Mouse (Mus musculus): Measurements from ENCODE around the gene Zc3h12d. TPM values are rescaled to one million over a fixed set of nuclear protein-coding genes. Genes with fewer than 3 reads are reported as not detected.

Zc3h12d gene
- polyA plus RNA-seq, 1 experiment from 2014 or later: 0.17 TPM

DNA sequence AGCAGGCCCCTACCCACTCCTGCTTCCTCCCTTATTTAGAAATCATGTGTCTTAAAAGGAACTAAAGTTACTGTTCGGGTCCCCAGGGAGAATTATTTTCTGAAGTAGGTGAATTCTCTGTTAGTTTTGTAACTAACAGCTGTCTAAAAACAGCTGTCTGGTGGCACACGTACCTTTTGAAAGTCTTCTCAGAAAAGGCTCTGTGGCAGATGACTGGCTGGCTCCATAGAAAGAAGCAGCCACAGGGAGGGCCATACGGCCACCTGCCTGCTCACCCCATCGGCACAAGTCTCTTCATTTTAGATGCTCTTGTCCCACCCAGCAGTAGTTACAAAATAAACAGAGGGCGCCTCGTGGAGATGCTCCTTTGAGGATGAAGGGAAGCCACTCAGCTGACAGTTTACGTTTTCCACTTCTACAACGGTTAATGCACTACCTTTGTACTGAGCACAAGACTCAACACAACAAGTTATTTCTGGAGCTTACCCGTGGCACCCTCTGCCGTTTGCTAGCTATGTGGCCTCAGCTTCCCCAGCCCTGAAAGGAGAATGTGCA is 2.5 kb downstream of the Zc3h12d start:
- Histone ChIP-seq H3K4me1 (replicated peaks; ENCODE audit: control insufficient read depth, insufficient read depth) (0 out of 2 replicates have a peak, but pooled peaks cover 3% of the 10 kb centered on the region), H3K4me3 (ENCODE audit: low read depth, low read length) (no peak overlapping the region), H3K36me3 (ENCODE audit: control insufficient read depth, insufficient read depth, low read length) (no peaks in the 10 kb centered on the region), H3K27me3 (ENCODE audit: control insufficient read depth, insufficient read depth, low read length) (no peaks in the 10 kb centered on the region), H3K9ac (ENCODE audit: low read length) (no peak overlapping the region), H3K27ac (replicated peaks) (no peak overlapping the region), H3K4me2 (replicated peaks; ENCODE audit: low read depth) (no peak overlapping the region), H3K9me3 (ENCODE audit: control insufficient read depth, low read length) (no peaks in the 10 kb centered on the region)
- WGBS: 66% methylated on average over 10 of the region's 10 CpGs
- DNase-seq (ENCODE audit: low spot score) (no peak), ATAC-seq (ENCODE audit: low FRiP score, low TSS enrichment) (no peak)
- no peak for TF ChIP-seq EP300 (optimal IDR thresholded peaks at IDR 0.05)

DNA sequence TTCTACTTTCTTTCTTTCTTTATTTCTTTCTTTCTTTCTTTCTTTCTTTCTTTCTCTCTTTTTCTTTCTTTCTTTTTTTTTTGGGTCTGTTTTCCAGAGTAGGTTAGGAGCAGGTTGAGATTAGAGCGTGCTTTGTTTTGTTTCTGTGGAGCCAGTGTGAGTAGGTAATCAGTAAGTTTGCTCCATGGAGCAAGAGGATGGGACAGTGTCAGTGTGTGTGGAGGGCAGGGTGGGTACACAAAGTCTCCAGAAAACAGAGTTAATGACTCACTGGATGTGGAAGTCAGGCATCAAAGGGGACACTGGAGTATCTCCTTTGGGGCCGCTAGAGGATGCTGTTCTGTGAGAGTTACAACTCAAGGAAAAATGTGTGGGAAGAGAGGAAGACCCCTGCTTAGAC is 4.6 kb downstream of the Zc3h12d start:
- Histone ChIP-seq H3K4me2 (replicated peaks; ENCODE audit: low read depth) (no peak overlapping the region), H3K9ac (ENCODE audit: low read length) (no peak overlapping the region), H3K9me3 (ENCODE audit: control insufficient read depth, low read length) (no peaks in the 10 kb centered on the region), H3K36me3 (ENCODE audit: control insufficient read depth, insufficient read depth, low read length) (no peaks in the 10 kb centered on the region), H3K27me3 (ENCODE audit: control insufficient read depth, insufficient read depth, low read length) (no peaks in the 10 kb centered on the region), H3K4me1 (replicated peaks; ENCODE audit: control insufficient read depth, insufficient read depth) (0 out of 2 replicates have a peak, but pooled peaks cover 3% of the 10 kb centered on the region), H3K4me3 (ENCODE audit: low read depth, low read length) (no peak overlapping the region), H3K27ac (replicated peaks) (no peak overlapping the region)
- 53% methylated on average over 2 of the region's 2 CpGs for WGBS
- no peak for TF ChIP-seq EP300 (optimal IDR thresholded peaks at IDR 0.05)
- no peak; the same call in 1 of the 2 replicates for TF ChIP-seq CTCF (IDR thresholded peaks at IDR 0.05; ENCODE audit: low read depth)
- ATAC-seq (ENCODE audit: low FRiP score, low TSS enrichment) (no peak), DNase-seq (ENCODE audit: low spot score) (no peak)

DNA sequence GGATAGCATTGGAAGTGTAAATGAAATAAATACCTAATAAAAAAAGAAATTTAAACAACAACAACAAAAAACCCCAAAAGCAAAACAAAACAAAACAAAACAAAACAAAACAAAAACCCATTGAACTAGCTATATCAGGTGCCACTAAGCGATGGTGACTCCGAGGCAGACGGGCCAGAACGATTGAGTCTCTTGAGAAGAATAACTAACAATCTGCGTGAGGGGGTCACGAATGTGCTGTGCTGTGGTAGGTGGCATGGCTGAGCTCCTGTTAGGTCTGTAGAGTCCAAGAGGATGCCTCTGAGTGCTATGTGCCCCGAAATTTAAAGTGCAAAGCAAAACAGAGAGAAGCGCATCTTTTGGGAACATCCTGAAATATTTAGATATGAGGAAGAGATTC is 5.2 kb downstream of the Zc3h12d start:
- no peaks in the 10 kb centered on the region for H3K36me3 ChIP-seq (ENCODE audit: control insufficient read depth, insufficient read depth, low read length)
- no peak overlapping the region for H3K4me3 ChIP-seq (ENCODE audit: low read depth, low read length)
- DNase-seq (ENCODE audit: low spot score): no peak
- no peak overlapping the region for H3K27ac ChIP-seq (replicated peaks)
- H3K9me3 ChIP-seq (ENCODE audit: control insufficient read depth, low read length): no peaks in the 10 kb centered on the region
- H3K9ac ChIP-seq (ENCODE audit: low read length): no peak overlapping the region
- H3K4me1 ChIP-seq (replicated peaks; ENCODE audit: control insufficient read depth, insufficient read depth): 0 out of 2 replicates have a peak, but pooled peaks cover under 1% of the 10 kb centered on the region
- TF ChIP-seq CTCF (IDR thresholded peaks at IDR 0.05; ENCODE audit: low read depth) (no peak), EP300 (optimal IDR thresholded peaks at IDR 0.05) (no peak)
- 89% methylated on average over 8 of the region's 8 CpGs for WGBS
- no peaks in the 10 kb centered on the region for H3K27me3 ChIP-seq (ENCODE audit: control insufficient read depth, insufficient read depth, low read length)
- no peak overlapping the region for H3K4me2 ChIP-seq (replicated peaks; ENCODE audit: low read depth)
- no peak for ATAC-seq (ENCODE audit: low FRiP score, low TSS enrichment)

DNA sequence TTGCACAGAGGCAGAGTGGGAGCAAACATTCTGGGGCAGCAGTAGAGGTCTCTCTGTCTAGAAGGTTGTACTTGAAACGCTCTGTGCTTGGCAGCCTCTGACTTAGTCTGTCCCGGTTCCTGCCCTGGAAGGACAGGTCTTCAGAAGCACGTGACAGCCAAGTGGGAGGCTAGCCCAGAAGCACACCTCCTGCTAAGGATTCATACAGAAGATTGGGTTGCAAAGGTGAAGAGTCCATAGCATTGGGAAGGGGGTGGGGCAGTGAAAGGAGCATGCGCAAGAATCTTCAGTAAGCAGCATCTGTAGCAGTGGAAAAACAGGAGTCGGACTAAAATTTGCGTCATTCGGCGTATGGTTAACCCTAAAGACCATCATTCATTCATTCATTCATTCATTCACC is 5.8 kb downstream of the Zc3h12d start:
- no peak for TF ChIP-seq CTCF (IDR thresholded peaks at IDR 0.05; ENCODE audit: low read depth)
- TF ChIP-seq EP300 (optimal IDR thresholded peaks at IDR 0.05): no peak
- Histone ChIP-seq H3K4me1 (replicated peaks; ENCODE audit: control insufficient read depth, insufficient read depth) (no peaks in the 10 kb centered on the region), H3K4me2 (replicated peaks; ENCODE audit: low read depth) (no peak overlapping the region), H3K4me3 (ENCODE audit: low read depth, low read length) (no peak overlapping the region), H3K9ac (ENCODE audit: low read length) (no peak overlapping the region), H3K27me3 (ENCODE audit: control insufficient read depth, insufficient read depth, low read length) (no peaks in the 10 kb centered on the region), H3K27ac (replicated peaks) (no peak overlapping the region), H3K36me3 (ENCODE audit: control insufficient read depth, insufficient read depth, low read length) (no peaks in the 10 kb centered on the region), H3K9me3 (ENCODE audit: control insufficient read depth, low read length) (no peaks in the 10 kb centered on the region)
- DNase-seq (ENCODE audit: low spot score) (no peak), ATAC-seq (ENCODE audit: low FRiP score, low TSS enrichment) (no peak)
- 81% methylated on average over 8 of the region's 8 CpGs for WGBS

DNA sequence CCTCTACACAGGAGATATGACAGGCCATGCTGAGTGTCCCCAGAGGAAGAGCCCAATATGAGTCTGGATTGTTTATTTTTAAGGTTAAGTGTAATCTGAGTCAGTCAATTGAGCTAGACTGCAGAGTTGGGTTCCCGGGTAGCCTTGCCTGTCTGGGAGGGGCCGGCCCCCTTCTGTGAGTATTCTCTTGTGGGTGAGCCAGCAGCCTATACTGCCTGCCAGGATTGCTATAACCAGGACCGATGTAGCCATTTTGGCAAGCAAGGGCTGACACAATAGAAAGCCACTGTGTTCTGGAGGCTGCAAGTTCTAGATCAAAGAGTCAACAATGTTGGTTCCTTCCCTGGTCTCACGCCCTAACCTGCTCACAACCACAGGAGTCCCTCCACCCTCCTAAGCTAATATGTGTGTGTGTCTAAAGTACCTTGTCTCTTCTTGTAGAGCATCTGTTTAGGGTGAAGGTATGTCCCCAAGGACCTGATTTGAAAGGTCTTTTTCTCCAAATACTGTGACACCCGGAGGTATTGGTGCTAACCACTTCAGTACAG is 6.7 kb downstream of the Zc3h12d start:
- H3K4me1 ChIP-seq (replicated peaks; ENCODE audit: control insufficient read depth, insufficient read depth): no peaks in the 10 kb centered on the region
- H3K9me3 ChIP-seq (ENCODE audit: control insufficient read depth, low read length): no peaks in the 10 kb centered on the region
- H3K36me3 ChIP-seq (ENCODE audit: control insufficient read depth, insufficient read depth, low read length): no peaks in the 10 kb centered on the region
- WGBS: 72% methylated on average over 5 of the region's 5 CpGs
- ATAC-seq (ENCODE audit: low FRiP score, low TSS enrichment): no peak
- no peak for DNase-seq (ENCODE audit: low spot score)
- H3K27me3 ChIP-seq (ENCODE audit: control insufficient read depth, insufficient read depth, low read length): no peaks in the 10 kb centered on the region
- no peak for TF ChIP-seq CTCF (IDR thresholded peaks at IDR 0.05; ENCODE audit: low read depth)
- TF ChIP-seq EP300 (optimal IDR thresholded peaks at IDR 0.05): no peak
- no peak overlapping the region for H3K27ac ChIP-seq (replicated peaks)
- H3K4me2 ChIP-seq (replicated peaks; ENCODE audit: low read depth): no peak overlapping the region
- H3K4me3 ChIP-seq (ENCODE audit: low read depth, low read length): no peak overlapping the region
- no peak overlapping the region for H3K9ac ChIP-seq (ENCODE audit: low read length)

DNA sequence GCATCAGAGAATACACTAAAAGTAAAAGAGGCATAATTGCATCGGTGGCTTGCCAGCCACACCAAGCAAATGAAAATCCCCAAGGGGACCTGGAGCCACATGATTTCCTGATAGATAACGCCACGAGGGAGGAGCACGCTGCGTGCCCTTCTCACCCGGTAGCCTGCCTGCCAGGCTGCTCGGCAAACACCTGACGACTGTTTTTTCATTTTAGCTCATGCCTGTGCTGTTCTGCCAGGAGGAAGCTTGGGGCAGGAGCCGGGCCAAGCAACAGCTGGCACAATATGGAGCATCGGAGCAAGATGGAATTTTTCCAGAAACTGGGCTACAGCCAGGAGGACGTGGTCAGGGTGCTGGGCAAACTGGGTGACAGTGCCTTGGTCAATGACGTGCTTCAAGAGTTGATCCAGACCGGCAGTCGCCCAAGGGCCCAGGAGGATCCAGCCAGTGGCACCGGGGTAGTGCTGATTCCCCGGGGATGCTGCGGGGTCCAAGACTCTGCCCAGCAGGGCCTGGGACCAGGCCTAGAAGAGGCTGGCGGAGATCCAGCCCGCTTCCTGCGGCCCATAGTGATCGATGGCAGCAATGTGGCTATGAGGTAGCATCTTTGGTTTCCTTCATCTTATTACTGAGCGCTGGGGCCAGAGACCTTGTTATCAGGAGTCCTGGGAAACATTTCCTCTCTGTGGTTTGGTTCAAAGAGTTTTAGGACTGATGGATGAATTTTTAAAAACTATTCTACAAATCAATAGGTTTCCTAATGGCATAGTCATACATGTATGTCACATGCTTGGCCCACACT is 7.5 kb downstream of the Zc3h12d start:
- H3K9me3 ChIP-seq (ENCODE audit: control insufficient read depth, low read length): no peaks in the 10 kb centered on the region
- no peaks in the 10 kb centered on the region for H3K4me1 ChIP-seq (replicated peaks; ENCODE audit: control insufficient read depth, insufficient read depth)
- DNase-seq (ENCODE audit: low spot score) (no peak), ATAC-seq (ENCODE audit: low FRiP score, low TSS enrichment) (no peak)
- H3K27me3 ChIP-seq (ENCODE audit: control insufficient read depth, insufficient read depth, low read length): no peaks in the 10 kb centered on the region
- no peaks in the 10 kb centered on the region for H3K36me3 ChIP-seq (ENCODE audit: control insufficient read depth, insufficient read depth, low read length)
- H3K27ac ChIP-seq (replicated peaks): no peak overlapping the region
- H3K4me2 ChIP-seq (replicated peaks; ENCODE audit: low read depth): no peak overlapping the region
- no peak overlapping the region for H3K9ac ChIP-seq (ENCODE audit: low read length)
- no peak for TF ChIP-seq CTCF (IDR thresholded peaks at IDR 0.05; ENCODE audit: low read depth)
- no peak for TF ChIP-seq EP300 (optimal IDR thresholded peaks at IDR 0.05)
- no peak overlapping the region for H3K4me3 ChIP-seq (ENCODE audit: low read depth, low read length)
- WGBS: 74% methylated on average over 22 of the region's 22 CpGs

Data from stomach, postnatal 0 days (tissue).